Mouse (Mus musculus): Measurements from ENCODE around the gene Stap2. TPM values are rescaled to one million over a fixed set of nuclear protein-coding genes. Genes with fewer than 3 reads are reported as not detected.
A peak's percentile ranks its signal among the peaks of the same experiment; 100 is the strongest.

The Stap2 gene
- polyA plus RNA-seq, 1 experiment from 2014 or later = 6.1 TPM

DNA sequence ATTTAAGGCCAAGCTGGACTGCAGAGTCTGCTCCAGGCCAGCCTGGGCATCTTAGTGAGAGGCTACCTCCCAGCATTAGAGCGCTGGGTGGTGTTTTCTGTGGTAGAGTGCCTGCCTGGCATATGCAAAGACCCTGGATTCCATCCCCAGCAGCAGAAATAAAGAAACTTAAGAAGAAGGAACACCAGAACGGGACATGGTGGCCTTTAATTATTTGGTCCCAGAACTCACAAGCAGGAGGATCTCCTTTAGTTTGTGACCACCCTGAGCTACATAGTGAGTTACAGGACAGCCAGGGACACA, 46.8 kb downstream of the Stap2 start:
- 27% methylated on average over 2 of the region's 2 CpGs for WGBS
- ATAC-seq (replicated peaks; ENCODE audit: insufficient number of reproducible peaks, low FRiP score, low TSS enrichment, low read depth) = no peak
- no peak for DNase-seq (ENCODE audit: low spot score)

DNA sequence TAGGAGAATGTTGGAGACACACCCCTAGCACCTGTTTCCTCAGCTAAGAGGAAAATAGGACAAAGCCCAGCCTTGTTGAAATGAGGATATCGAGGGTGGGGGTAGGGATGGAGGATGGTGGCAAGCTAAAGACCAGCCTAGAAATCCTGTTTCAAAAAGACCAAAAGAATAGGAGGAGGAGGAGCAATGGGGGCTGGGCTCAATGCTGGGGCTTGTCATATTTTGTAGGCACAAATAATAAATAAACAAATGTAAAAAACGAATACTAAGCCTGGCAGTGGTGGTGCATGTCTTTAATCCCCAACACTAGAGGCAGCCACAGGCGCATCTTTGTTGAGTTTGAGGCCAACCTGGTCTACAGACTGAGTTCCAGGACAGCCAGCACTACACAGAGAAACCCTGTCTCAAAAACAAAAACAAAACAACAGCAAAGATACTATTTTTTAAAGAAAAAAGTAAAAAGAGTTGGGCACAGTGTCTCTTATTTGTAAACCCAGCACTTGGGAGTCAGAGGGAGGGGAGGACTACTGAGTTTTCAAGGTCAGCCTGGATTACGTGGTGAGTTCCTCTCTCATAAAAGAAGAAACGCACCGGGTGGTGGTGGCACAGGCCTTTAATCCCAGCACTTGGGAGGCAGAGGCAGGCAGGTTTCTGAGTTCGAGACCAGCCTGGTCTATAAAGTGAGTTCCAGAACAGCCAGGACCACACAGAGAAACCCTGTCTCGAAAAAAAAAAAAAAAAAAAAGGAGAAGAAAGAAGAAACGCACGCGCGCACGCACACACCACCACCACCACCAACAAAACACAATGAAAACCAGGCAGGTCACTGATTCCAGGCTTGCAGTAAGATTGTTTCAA, 47.4 kb downstream of the Stap2 start:
- no peak for DNase-seq (ENCODE audit: low spot score)
- peak overlapping the region; percentile 63 for H3K9ac ChIP-seq (replicated peaks; ENCODE audit: low read length)
- H3K4me3 ChIP-seq (ENCODE audit: low read depth, low read length) = peak overlapping the region; percentile 54
- H3K9me3 ChIP-seq (replicated peaks; ENCODE audit: control insufficient read depth, low read length) = no peaks in the 10 kb centered on the region
- H3K27ac ChIP-seq (replicated peaks; ENCODE audit: low read depth, low read length) = no peak overlapping the region
- H3K4me1 ChIP-seq (ENCODE audit: control insufficient read depth, insufficient read depth, low read length) = no peaks in the 10 kb centered on the region
- H3K27me3 ChIP-seq (ENCODE audit: control insufficient read depth, insufficient read depth, low read length) = peaks cover 2% of the 10 kb centered on the region; the same call in 1 of the 2 replicates
- ATAC-seq (replicated peaks; ENCODE audit: insufficient number of reproducible peaks, low FRiP score, low TSS enrichment, low read depth) = no peak
- WGBS = 81% methylated on average over 13 of the region's 13 CpGs
- no peaks in the 10 kb centered on the region for H3K36me3 ChIP-seq (replicated peaks; ENCODE audit: control insufficient read depth, insufficient read depth, low read depth, low read length)
- H3K4me2 ChIP-seq (ENCODE audit: low read depth, low read length) = peak overlapping the region; percentile 60

More for the DNA sequence above, 46.8 kb downstream of the Stap2 start:
- H3K9ac ChIP-seq (replicated peaks; ENCODE audit: low read length) = peak overlapping the region; percentile 63
- peaks cover 2% of the 10 kb centered on the region; the same call in 1 of the 2 replicates for H3K27me3 ChIP-seq (ENCODE audit: control insufficient read depth, insufficient read depth, low read length)
- H3K36me3 ChIP-seq (replicated peaks; ENCODE audit: control insufficient read depth, insufficient read depth, low read depth, low read length) = no peaks in the 10 kb centered on the region
- H3K4me1 ChIP-seq (ENCODE audit: control insufficient read depth, insufficient read depth, low read length) = no peaks in the 10 kb centered on the region
- no peaks in the 10 kb centered on the region for H3K9me3 ChIP-seq (replicated peaks; ENCODE audit: control insufficient read depth, low read length)
- peak overlapping the region; percentile 60 for H3K4me2 ChIP-seq (ENCODE audit: low read depth, low read length)
- peak overlapping the region; percentile 54 for H3K4me3 ChIP-seq (ENCODE audit: low read depth, low read length)
- peak overlapping the region; percentile 28; the same call in 1 of the 2 replicates for H3K27ac ChIP-seq (replicated peaks; ENCODE audit: low read depth, low read length)

- Histone ChIP-seq H3K4me2 (ENCODE audit: low read depth, low read length) (no peak overlapping the region), H3K4me3 (ENCODE audit: low read depth, low read length) (no peak overlapping the region), H3K27ac (replicated peaks; ENCODE audit: low read depth, low read length) (no peak overlapping the region), H3K9me3 (replicated peaks; ENCODE audit: control insufficient read depth, low read length) (no peaks in the 10 kb centered on the region), H3K9ac (replicated peaks; ENCODE audit: low read length) (no peak overlapping the region), H3K27me3 (ENCODE audit: control insufficient read depth, insufficient read depth, low read length) (peaks cover 2% of the 10 kb centered on the region; the same call in 1 of the 2 replicates), H3K4me1 (ENCODE audit: control insufficient read depth, insufficient read depth, low read length) (no peaks in the 10 kb centered on the region), H3K36me3 (replicated peaks; ENCODE audit: control insufficient read depth, insufficient read depth, low read depth, low read length) (no peaks in the 10 kb centered on the region)
- 13% methylated on average over 9 of the region's 9 CpGs for WGBS
- 0 out of 2 replicates have a peak, but pooled peaks have one; percentile 36 for ATAC-seq (replicated peaks; ENCODE audit: insufficient number of reproducible peaks, low FRiP score, low TSS enrichment, low read depth)
- peak; percentile 83 for DNase-seq (ENCODE audit: low spot score)
These were observed 48.2 kb downstream of the Stap2 start for GRCm38 (mm10) chr17:55957168-55957567.

DNA sequence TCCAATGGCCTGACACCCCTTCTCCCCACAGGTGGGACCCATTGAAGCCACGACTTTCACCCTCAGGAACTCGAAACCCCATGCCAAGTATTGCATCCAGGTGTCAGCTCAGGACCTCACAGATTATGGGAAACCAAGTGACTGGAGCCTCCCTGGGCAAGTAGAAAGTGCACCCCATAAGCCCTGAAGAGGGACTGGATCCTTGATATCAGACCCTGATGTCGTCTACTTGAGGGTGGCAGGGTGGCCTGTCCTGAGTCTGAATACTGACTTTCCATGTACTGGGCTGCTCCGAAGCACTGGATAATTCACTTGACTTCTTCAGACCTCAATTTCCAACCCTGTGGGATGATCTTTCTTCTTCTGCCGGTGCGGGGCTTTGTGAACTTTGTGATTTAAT, 48.8 kb downstream of the Stap2 start:
- Histone ChIP-seq H3K4me3 (ENCODE audit: low read depth, low read length) (peak overlapping the region; percentile 41), H3K36me3 (replicated peaks; ENCODE audit: control insufficient read depth, insufficient read depth, low read depth, low read length) (no peaks in the 10 kb centered on the region), H3K4me2 (ENCODE audit: low read depth, low read length) (peak overlapping the region; percentile 80), H3K4me1 (ENCODE audit: control insufficient read depth, insufficient read depth, low read length) (no peaks in the 10 kb centered on the region), H3K9me3 (replicated peaks; ENCODE audit: control insufficient read depth, low read length) (no peaks in the 10 kb centered on the region), H3K27ac (replicated peaks; ENCODE audit: low read depth, low read length) (no peak overlapping the region), H3K27me3 (ENCODE audit: control insufficient read depth, insufficient read depth, low read length) (peaks cover 2% of the 10 kb centered on the region; the same call in 1 of the 2 replicates), H3K9ac (replicated peaks; ENCODE audit: low read length) (peak overlapping the region; percentile 51; the same call in 1 of the 2 replicates)
- DNase-seq (ENCODE audit: low spot score) (no peak), ATAC-seq (replicated peaks; ENCODE audit: insufficient number of reproducible peaks, low FRiP score, low TSS enrichment, low read depth) (no peak)
- 39% methylated on average over 6 of the region's 6 CpGs for WGBS

GRCm38 (mm10) chr17:55956129-55956528, 49.3 kb downstream of the Stap2 start:
- ATAC-seq (replicated peaks; ENCODE audit: insufficient number of reproducible peaks, low FRiP score, low TSS enrichment, low read depth) = no peak

GRCm38 (mm10) chr17:55954229-55954628, 51.2 kb downstream of the Stap2 start:
- Histone ChIP-seq H3K4me1 (ENCODE audit: control insufficient read depth, insufficient read depth, low read length) (no peaks in the 10 kb centered on the region), H3K27me3 (ENCODE audit: control insufficient read depth, insufficient read depth, low read length) (peaks cover 2% of the 10 kb centered on the region; the same call in 1 of the 2 replicates), H3K9me3 (replicated peaks; ENCODE audit: control insufficient read depth, low read length) (no peaks in the 10 kb centered on the region), H3K4me3 (ENCODE audit: low read depth, low read length) (no peak overlapping the region), H3K36me3 (replicated peaks; ENCODE audit: control insufficient read depth, insufficient read depth, low read depth, low read length) (no peaks in the 10 kb centered on the region), H3K27ac (replicated peaks; ENCODE audit: low read depth, low read length) (no peak overlapping the region), H3K9ac (replicated peaks; ENCODE audit: low read length) (no peak overlapping the region), H3K4me2 (ENCODE audit: low read depth, low read length) (no peak overlapping the region)
- 41% methylated on average over 16 of the region's 16 CpGs for WGBS
- ATAC-seq (replicated peaks; ENCODE audit: insufficient number of reproducible peaks, low FRiP score, low TSS enrichment, low read depth) (no peak), DNase-seq (ENCODE audit: low spot score) (no peak)

More at GRCm38 (mm10) chr17:55956129-55956528, 49.3 kb downstream of the Stap2 start:
- Histone ChIP-seq H3K4me3 (ENCODE audit: low read depth, low read length) (peak overlapping the region; percentile 41), H3K9me3 (replicated peaks; ENCODE audit: control insufficient read depth, low read length) (no peaks in the 10 kb centered on the region), H3K4me1 (ENCODE audit: control insufficient read depth, insufficient read depth, low read length) (no peaks in the 10 kb centered on the region), H3K4me2 (ENCODE audit: low read depth, low read length) (peak overlapping the region; percentile 80), H3K27me3 (ENCODE audit: control insufficient read depth, insufficient read depth, low read length) (peaks cover 2% of the 10 kb centered on the region; the same call in 1 of the 2 replicates), H3K36me3 (replicated peaks; ENCODE audit: control insufficient read depth, insufficient read depth, low read depth, low read length) (no peaks in the 10 kb centered on the region), H3K27ac (replicated peaks; ENCODE audit: low read depth, low read length) (no peak overlapping the region), H3K9ac (replicated peaks; ENCODE audit: low read length) (peak overlapping the region; percentile 51)
- DNase-seq (ENCODE audit: low spot score) = peak; percentile 78
- under 1% methylated on average over 26 of the region's 26 CpGs for WGBS

DNA sequence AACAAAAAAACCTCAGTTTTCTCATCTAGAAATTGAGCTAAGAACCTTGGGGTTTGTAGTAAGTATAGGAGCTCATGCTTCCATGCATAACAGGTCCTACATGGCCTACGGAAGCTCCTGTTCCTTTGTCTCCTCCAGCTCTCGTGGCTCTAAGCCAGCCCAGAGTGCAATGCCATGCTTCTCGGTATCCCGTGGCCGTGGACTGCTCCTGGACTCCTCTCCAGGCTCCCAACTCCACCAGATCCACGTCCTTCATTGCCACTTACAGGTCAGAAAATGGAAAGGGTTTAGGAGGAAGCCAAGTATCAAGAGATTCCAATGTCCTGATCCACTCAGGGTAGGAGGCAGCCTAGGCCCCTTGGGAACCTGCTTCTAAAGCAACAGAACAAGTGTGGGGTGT, 51.6 kb downstream of the Stap2 start:
- Histone ChIP-seq H3K36me3 (replicated peaks; ENCODE audit: control insufficient read depth, insufficient read depth, low read depth, low read length) (no peaks in the 10 kb centered on the region), H3K4me2 (ENCODE audit: low read depth, low read length) (no peak overlapping the region), H3K27ac (replicated peaks; ENCODE audit: low read depth, low read length) (no peak overlapping the region), H3K4me3 (ENCODE audit: low read depth, low read length) (no peak overlapping the region), H3K9me3 (replicated peaks; ENCODE audit: control insufficient read depth, low read length) (no peaks in the 10 kb centered on the region), H3K27me3 (ENCODE audit: control insufficient read depth, insufficient read depth, low read length) (peaks cover 2% of the 10 kb centered on the region; the same call in 1 of the 2 replicates), H3K4me1 (ENCODE audit: control insufficient read depth, insufficient read depth, low read length) (no peaks in the 10 kb centered on the region), H3K9ac (replicated peaks; ENCODE audit: low read length) (no peak overlapping the region)
- ATAC-seq (replicated peaks; ENCODE audit: insufficient number of reproducible peaks, low FRiP score, low TSS enrichment, low read depth) = no peak
- no peak for DNase-seq (ENCODE audit: low spot score)
- 85% methylated on average over 6 of the region's 6 CpGs for WGBS

- H3K4me1 ChIP-seq (ENCODE audit: control insufficient read depth, insufficient read depth, low read length) = no peaks in the 10 kb centered on the region
- H3K27ac ChIP-seq (replicated peaks; ENCODE audit: low read depth, low read length) = no peak within 1 kb of the TSS
- peaks cover 2% of the 10 kb centered on the region; the same call in 1 of the 2 replicates for H3K27me3 ChIP-seq (ENCODE audit: control insufficient read depth, insufficient read depth, low read length)
- no peak within 1 kb of the TSS for H3K9ac ChIP-seq (replicated peaks; ENCODE audit: low read length)
- DNase-seq (ENCODE audit: low spot score) (no peak), ATAC-seq (replicated peaks; ENCODE audit: insufficient number of reproducible peaks, low FRiP score, low TSS enrichment, low read depth) (no peak)
- no peak within 1 kb of the TSS for H3K4me3 ChIP-seq (ENCODE audit: low read depth, low read length)
- no peaks in the 10 kb centered on the region for H3K9me3 ChIP-seq (replicated peaks; ENCODE audit: control insufficient read depth, low read length)
- H3K4me2 ChIP-seq (ENCODE audit: low read depth, low read length) = no peak within 1 kb of the TSS
- no peaks in the 10 kb centered on the region for H3K36me3 ChIP-seq (replicated peaks; ENCODE audit: control insufficient read depth, insufficient read depth, low read depth, low read length)
- 71% methylated on average over 6 of the region's 6 CpGs for WGBS
These were observed 52.8 kb downstream of the Stap2 start, which contains the start of gene Ebi3 for GRCm38 (mm10) chr17:55952447-55953027. Gene Ebi3, plus strand, starts transcription at chr17:55952640.

Data from embryonic facial prominence, embryonic 11.5 days (tissue).